Mouse (Mus musculus): Measurements from ENCODE around the gene Arhgef25.
A peak's percentile ranks its signal among the peaks of the same experiment; 100 is the strongest.

Gene Arhgef25

GRCm38 (mm10) chr10:127185101-127185500 is 4.8 kb downstream of the Arhgef25 start:
- no peak for DNase-seq

- DNase-seq = no peak
These were observed 6.1 kb downstream of the Arhgef25 start for GRCm38 (mm10) chr10:127183759-127184158.

GRCm38 (mm10) chr10:127182624-127183023 is 7.3 kb downstream of the Arhgef25 start:
- DNase-seq = peak in 1 of 2 experiments; percentile 8

GRCm38 (mm10) chr10:127181566-127181965 is 8.3 kb downstream of the Arhgef25 start:
- no peak for DNase-seq

- no peak for DNase-seq
These were observed 9.2 kb downstream of the Arhgef25 start for GRCm38 (mm10) chr10:127180695-127181047.

- peak; percentile 45 to 55 for DNase-seq
These were observed 9.8 kb downstream of the Arhgef25 start, which contains the start of gene Slc26a10 for GRCm38 (mm10) chr10:127179871-127180694. Gene Slc26a10 (minus strand): TSS chr10:127180645.

GRCm38 (mm10) chr10:127178286-127179027 is 11.4 kb downstream of the Arhgef25 start:
- DNase-seq = peak in 1 of 2 experiments; percentile 26

GRCm38 (mm10) chr10:127177719-127178118 is 12.2 kb downstream of the Arhgef25 start:
- peak; percentile 88 to 92 for DNase-seq

- no peak for DNase-seq
These were observed 12.6 kb downstream of the Arhgef25 start for GRCm38 (mm10) chr10:127177235-127177634.

GRCm38 (mm10) chr10:127176756-127177155 is 13.1 kb downstream of the Arhgef25 start:
- DNase-seq = no peak

GRCm38 (mm10) chr10:127176228-127176627 is 13.7 kb downstream of the Arhgef25 start:
- DNase-seq = no peak

GRCm38 (mm10) chr10:127174170-127174569 is 15.7 kb downstream of the Arhgef25 start:
- DNase-seq = peak in 1 of 2 experiments; percentile 12

- peak in 1 of 2 experiments; percentile 7 for DNase-seq
These were observed 16.5 kb downstream of the Arhgef25 start for GRCm38 (mm10) chr10:127173148-127174065.

GRCm38 (mm10) chr10:127171631-127172200 is 18.2 kb downstream of the Arhgef25 start:
- DNase-seq = no peak

- DNase-seq = peak; percentile 55 to 71
These were observed 19.0 kb downstream of the Arhgef25 start for GRCm38 (mm10) chr10:127170837-127171272.

GRCm38 (mm10) chr10:127170002-127170401 is 19.9 kb downstream of the Arhgef25 start:
- DNase-seq = peak; percentile 54 to 62

GRCm38 (mm10) chr10:127167614-127168192 is 22.2 kb downstream of the Arhgef25 start:
- peak in 1 of 2 experiments; percentile 23 for DNase-seq

GRCm38 (mm10) chr10:127166771-127167613 is 22.9 kb downstream of the Arhgef25 start:
- peak in 1 of 2 experiments; percentile 30 for DNase-seq

GRCm38 (mm10) chr10:127166404-127166715 is 23.5 kb downstream of the Arhgef25 start:
- DNase-seq = no peak

- peak; percentile 69 to 73 for DNase-seq
These were observed 24.1 kb downstream of the Arhgef25 start for GRCm38 (mm10) chr10:127165654-127166403.

Data from cerebellum, postnatal 14 days (tissue).